Mouse (Mus musculus): ENCODE results near the gene Fchsd2. TPM values are rescaled to one million over a fixed set of nuclear protein-coding genes. Genes with fewer than 3 reads are reported as not detected.

The Fchsd2 gene
- polyA plus RNA-seq, 1 experiment = 4.6 TPM

GRCm38 (mm10) chr7:101191326-101191969 is 98.8 kb downstream of the Fchsd2 start:
- no peak for DNase-seq (ENCODE audit: low read depth)

GRCm38 (mm10) chr7:101210826-101211225 is 118.2 kb downstream of the Fchsd2 start:
- no peak for DNase-seq (ENCODE audit: low read depth)

GRCm38 (mm10) chr7:101213515-101214263 is 121.0 kb downstream of the Fchsd2 start:
- no peak for DNase-seq (ENCODE audit: low read depth)

- DNase-seq (ENCODE audit: low read depth) = no peak
Measured at GRCm38 (mm10) chr7:101216724-101217123, 124.1 kb downstream of the Fchsd2 start.

- DNase-seq (ENCODE audit: low read depth) = no peak
Measured at GRCm38 (mm10) chr7:101223501-101223900, 130.8 kb downstream of the Fchsd2 start.

GRCm38 (mm10) chr7:101229336-101229735 is 136.7 kb downstream of the Fchsd2 start:
- DNase-seq (ENCODE audit: low read depth) = no peak

- no peak for DNase-seq (ENCODE audit: low read depth)
Measured at GRCm38 (mm10) chr7:101231458-101231857, 138.8 kb downstream of the Fchsd2 start.

- DNase-seq (ENCODE audit: low read depth) = no peak
Measured at GRCm38 (mm10) chr7:101232716-101233115, 140.1 kb downstream of the Fchsd2 start.

GRCm38 (mm10) chr7:101236712-101237473 is 144.2 kb downstream of the Fchsd2 start:
- no peak for DNase-seq (ENCODE audit: low read depth)

- DNase-seq (ENCODE audit: low read depth) = no peak
Measured at GRCm38 (mm10) chr7:101248760-101249159, 156.1 kb downstream of the Fchsd2 start.

GRCm38 (mm10) chr7:101249173-101249572 is 156.5 kb downstream of the Fchsd2 start:
- DNase-seq (ENCODE audit: low read depth) = no peak

GRCm38 (mm10) chr7:101253071-101253470 is 160.4 kb downstream of the Fchsd2 start:
- DNase-seq (ENCODE audit: low read depth) = no peak

GRCm38 (mm10) chr7:101258482-101258881 is 165.8 kb downstream of the Fchsd2 start:
- DNase-seq (ENCODE audit: low read depth) = no peak

GRCm38 (mm10) chr7:101261941-101262546 is 169.4 kb downstream of the Fchsd2 start:
- no peak for DNase-seq (ENCODE audit: low read depth)

GRCm38 (mm10) chr7:101263511-101263910 is 170.8 kb downstream of the Fchsd2 start:
- DNase-seq (ENCODE audit: low read depth) = no peak

- no peak for DNase-seq (ENCODE audit: low read depth)
Measured at GRCm38 (mm10) chr7:101267457-101268259, 175.0 kb downstream of the Fchsd2 start.

- no peak for DNase-seq (ENCODE audit: low read depth)
Measured at GRCm38 (mm10) chr7:101271602-101272001, 178.9 kb downstream of the Fchsd2 start.

GRCm38 (mm10) chr7:101272466-101273160 is 179.9 kb downstream of the Fchsd2 start:
- DNase-seq (ENCODE audit: low read depth) = no peak

GRCm38 (mm10) chr7:101282721-101283120 is 190.1 kb downstream of the Fchsd2 start:
- DNase-seq (ENCODE audit: low read depth) = no peak

- DNase-seq (ENCODE audit: low read depth) = no peak
Measured at GRCm38 (mm10) chr7:101284504-101284903, 191.8 kb downstream of the Fchsd2 start.

- DNase-seq (ENCODE audit: low read depth) = no peak
Measured at GRCm38 (mm10) chr7:101286891-101287290, 194.2 kb downstream of the Fchsd2 start.

Data from gonadal fat pad, adult 2 months (tissue).